Mouse (Mus musculus): ENCODE data around the gene BC025920. TPM values are rescaled to one million over a fixed set of nuclear protein-coding genes. Genes with fewer than 3 reads are reported as not detected.

Gene BC025920
- total and polyA plus RNA-seq, 3 experiments: 0.40 to 6.8 (median 4.3) TPM

- DNase-seq (ENCODE audit: low spot score) (no peak), ATAC-seq (ENCODE audit: extremely low read depth, insufficient number of reproducible peaks, low FRiP score, poor library complexity, severe bottlenecking) (no peak)
- peaks cover 9% of the 10 kb centered on the region for H3K4me1 ChIP-seq (ENCODE audit: insufficient read depth, low read depth, low read length)
- H3K9me3 ChIP-seq (replicated peaks): no peaks in the 10 kb centered on the region
- TF ChIP-seq GATA2 (IDR thresholded peaks at IDR 0.05; ENCODE audit: borderline replicate concordance, low read depth, low read length) (no peak), POLR2AphosphoS5 (IDR thresholded peaks at IDR 0.05; ENCODE audit: insufficient replicate concordance, low read depth, low read length) (no peak), GATA1 (IDR thresholded peaks at IDR 0.05; ENCODE audit: borderline replicate concordance, low read length) (no peak), CTCF (IDR thresholded peaks at IDR 0.05; ENCODE audit: low read depth, low read length) (no peak), TAL1 (conservative IDR thresholded peaks at IDR 0.05; ENCODE audit: low read depth, low read length) (no peak)
- no peak overlapping the region for H3K4me3 ChIP-seq (ENCODE audit: low read depth, low read length)
- H3K36me3 ChIP-seq (replicated peaks): no peaks in the 10 kb centered on the region
- peaks cover 84% of the 10 kb centered on the region for H3K27me3 ChIP-seq (ENCODE audit: insufficient read depth, low read length)
These were observed 25.5 kb upstream of the BC025920 start for GRCm38 (mm10) chr10:81580441-81581070.

- no peak for TF ChIP-seq CTCF (IDR thresholded peaks at IDR 0.05; ENCODE audit: low read depth, low read length)
- TF ChIP-seq POLR2AphosphoS5 (IDR thresholded peaks at IDR 0.05; ENCODE audit: insufficient replicate concordance, low read depth, low read length): no peak
- no peak for TF ChIP-seq GATA1 (IDR thresholded peaks at IDR 0.05; ENCODE audit: borderline replicate concordance, low read length)
- no peak for TF ChIP-seq TAL1 (conservative IDR thresholded peaks at IDR 0.05; ENCODE audit: low read depth, low read length)
- TF ChIP-seq GATA2 (IDR thresholded peaks at IDR 0.05; ENCODE audit: borderline replicate concordance, low read depth, low read length): no peak
- Histone ChIP-seq H3K36me3 (replicated peaks) (no peaks in the 10 kb centered on the region), H3K4me3 (ENCODE audit: low read depth, low read length) (no peak overlapping the region), H3K9me3 (replicated peaks) (no peaks in the 10 kb centered on the region), H3K4me1 (ENCODE audit: insufficient read depth, low read depth, low read length) (peaks cover 5% of the 10 kb centered on the region; the same call in 1 of the 2 replicates), H3K27me3 (ENCODE audit: insufficient read depth, low read length) (peaks cover 81% of the 10 kb centered on the region)
- DNase-seq (ENCODE audit: low spot score) (no peak), ATAC-seq (ENCODE audit: extremely low read depth, insufficient number of reproducible peaks, low FRiP score, poor library complexity, severe bottlenecking) (no peak)
These were observed 22.7 kb upstream of the BC025920 start for GRCm38 (mm10) chr10:81583347-81583746.

- H3K4me1 ChIP-seq (ENCODE audit: insufficient read depth, low read depth, low read length): peaks cover 10% of the 10 kb centered on the region
- H3K4me3 ChIP-seq (ENCODE audit: low read depth, low read length): no peak overlapping the region
- DNase-seq (ENCODE audit: low spot score) (no peak), ATAC-seq (ENCODE audit: extremely low read depth, insufficient number of reproducible peaks, low FRiP score, poor library complexity, severe bottlenecking) (no peak)
- H3K9me3 ChIP-seq (replicated peaks): no peaks in the 10 kb centered on the region
- H3K36me3 ChIP-seq (replicated peaks): no peaks in the 10 kb centered on the region
- no peak for TF ChIP-seq POLR2AphosphoS5 (IDR thresholded peaks at IDR 0.05; ENCODE audit: insufficient replicate concordance, low read depth, low read length)
- peaks cover 81% of the 10 kb centered on the region for H3K27me3 ChIP-seq (ENCODE audit: insufficient read depth, low read length)
These were observed 17.3 kb upstream of the BC025920 start for GRCm38 (mm10) chr10:81588739-81589138.

GRCm38 (mm10) chr10:81591846-81592245, 14.2 kb upstream of the BC025920 start:
- Histone ChIP-seq H3K36me3 (replicated peaks) (peaks cover 6% of the 10 kb centered on the region), H3K4me1 (ENCODE audit: insufficient read depth, low read depth, low read length) (peaks cover 27% of the 10 kb centered on the region), H3K27me3 (ENCODE audit: insufficient read depth, low read length) (peaks cover 89% of the 10 kb centered on the region), H3K4me3 (ENCODE audit: low read depth, low read length) (no peak overlapping the region), H3K9me3 (replicated peaks) (no peaks in the 10 kb centered on the region)
- no peak for TF ChIP-seq CTCF (IDR thresholded peaks at IDR 0.05; ENCODE audit: low read depth, low read length)
- TF ChIP-seq TAL1 (conservative IDR thresholded peaks at IDR 0.05; ENCODE audit: low read depth, low read length): no peak
- no peak for TF ChIP-seq POLR2AphosphoS5 (IDR thresholded peaks at IDR 0.05; ENCODE audit: insufficient replicate concordance, low read depth, low read length)
- no peak for TF ChIP-seq GATA2 (IDR thresholded peaks at IDR 0.05; ENCODE audit: borderline replicate concordance, low read depth, low read length)
- TF ChIP-seq GATA1 (IDR thresholded peaks at IDR 0.05; ENCODE audit: borderline replicate concordance, low read length): no peak
- DNase-seq (ENCODE audit: low spot score) (no peak), ATAC-seq (ENCODE audit: extremely low read depth, insufficient number of reproducible peaks, low FRiP score, poor library complexity, severe bottlenecking) (no peak)

- Histone ChIP-seq H3K4me1 (ENCODE audit: insufficient read depth, low read depth, low read length) (peaks cover 32% of the 10 kb centered on the region), H3K27me3 (ENCODE audit: insufficient read depth, low read length) (peaks cover 89% of the 10 kb centered on the region), H3K36me3 (replicated peaks) (peaks cover 6% of the 10 kb centered on the region), H3K9me3 (replicated peaks) (no peaks in the 10 kb centered on the region), H3K4me3 (ENCODE audit: low read depth, low read length) (no peak overlapping the region)
- no peak for ATAC-seq (ENCODE audit: extremely low read depth, insufficient number of reproducible peaks, low FRiP score, poor library complexity, severe bottlenecking)
- no peak for TF ChIP-seq TAL1 (conservative IDR thresholded peaks at IDR 0.05; ENCODE audit: low read depth, low read length)
- TF ChIP-seq GATA2 (IDR thresholded peaks at IDR 0.05; ENCODE audit: borderline replicate concordance, low read depth, low read length): no peak
- TF ChIP-seq GATA1 (IDR thresholded peaks at IDR 0.05; ENCODE audit: borderline replicate concordance, low read length): no peak
- TF ChIP-seq POLR2AphosphoS5 (IDR thresholded peaks at IDR 0.05; ENCODE audit: insufficient replicate concordance, low read depth, low read length): no peak
- TF ChIP-seq CTCF (IDR thresholded peaks at IDR 0.05; ENCODE audit: low read depth, low read length): no peak
- DNase-seq (ENCODE audit: low spot score): no peak
These were observed 13.4 kb upstream of the BC025920 start for GRCm38 (mm10) chr10:81592631-81593030.

GRCm38 (mm10) chr10:81593223-81593622, 12.8 kb upstream of the BC025920 start:
- H3K9me3 ChIP-seq (replicated peaks): no peaks in the 10 kb centered on the region

More at GRCm38 (mm10) chr10:81593223-81593622, 12.8 kb upstream of the BC025920 start:
- no peak for TF ChIP-seq GATA1 (IDR thresholded peaks at IDR 0.05; ENCODE audit: borderline replicate concordance, low read length)
- TF ChIP-seq GATA2 (IDR thresholded peaks at IDR 0.05; ENCODE audit: borderline replicate concordance, low read depth, low read length): no peak
- TF ChIP-seq TAL1 (conservative IDR thresholded peaks at IDR 0.05; ENCODE audit: low read depth, low read length): no peak
- no peak for TF ChIP-seq CTCF (IDR thresholded peaks at IDR 0.05; ENCODE audit: low read depth, low read length)
- TF ChIP-seq POLR2AphosphoS5 (IDR thresholded peaks at IDR 0.05; ENCODE audit: insufficient replicate concordance, low read depth, low read length): no peak
- DNase-seq (ENCODE audit: low spot score) (no peak), ATAC-seq (ENCODE audit: extremely low read depth, insufficient number of reproducible peaks, low FRiP score, poor library complexity, severe bottlenecking) (no peak)
- peaks cover 38% of the 10 kb centered on the region for H3K4me1 ChIP-seq (ENCODE audit: insufficient read depth, low read depth, low read length)
- H3K36me3 ChIP-seq (replicated peaks): peaks cover 6% of the 10 kb centered on the region
- no peak overlapping the region for H3K4me3 ChIP-seq (ENCODE audit: low read depth, low read length)
- peaks cover 90% of the 10 kb centered on the region for H3K27me3 ChIP-seq (ENCODE audit: insufficient read depth, low read length)
